Mouse (Mus musculus) heart, embryonic 14.5 days (tissue): ENCODE measurements around the gene Slc27a5. TPM values are rescaled to one million over a fixed set of nuclear protein-coding genes. Genes with fewer than 3 reads are reported as not detected.

Experiments
- ATAC-seq: fragments of 200-750 bp; cut with Nextera tagmentation; 2 replicates; pipeline ENCODE4 v1.8.0; 2017; ENCODE audit warnings: low read depth, moderate TSS enrichment; ENCODE audit not compliant: insufficient number of reproducible peaks, insufficient read depth, low FRiP score
- H3K27ac ChIP-seq, 2 experiments: fragments of 200-500 bp in 1 of 2; fragments of 300-500 bp in 1 of 2; sonication (generic) in 1 of 2; replicated peaks in 1 of 2; 2 replicates each; pipeline ENCODE4 v1.5.1; 2012 to 2014; ENCODE audit warnings: low read depth in 2 of 2, low read length in 2 of 2, control low read depth in 1 of 2, mild to moderate bottlenecking in 1 of 2, mixed read lengths in 1 of 2; ENCODE audit not compliant: control insufficient read depth in 1 of 2, insufficient read depth in 1 of 2
- H3K27me3 ChIP-seq: fragments of 300-500 bp; sonication (generic); 2 replicates; pipeline ENCODE4 v1.6.1; 2014; ENCODE audit warnings: mild to moderate bottlenecking, low read length, control low read depth; ENCODE audit not compliant: control insufficient read depth, insufficient read depth
- H3K36me3 ChIP-seq: fragments of 300-500 bp; sonication (generic); 2 replicates; pipeline ENCODE4 v1.6.1; 2014; ENCODE audit warnings: mild to moderate bottlenecking, control low read depth, low read length, mixed read lengths; ENCODE audit not compliant: control insufficient read depth, insufficient read depth
- H3K4me1 ChIP-seq, 2 experiments: fragments of 200-500 bp in 1 of 2; fragments of 300-500 bp in 1 of 2; sonication (generic) in 1 of 2; 2 replicates each; pipeline ENCODE4 v1.6.1; 2012 to 2014; ENCODE audit warnings: low read length in 2 of 2, control low read depth in 1 of 2, mixed read lengths in 1 of 2; ENCODE audit not compliant: control insufficient read depth in 2 of 2, insufficient read depth in 2 of 2
- H3K4me2 ChIP-seq: fragments of 300-500 bp; sonication (generic); 2 replicates; pipeline ENCODE4 v1.6.1; 2014; ENCODE audit warnings: mild to moderate bottlenecking, low read length
- H3K4me3 ChIP-seq, 2 experiments: fragments of 200-500 bp in 1 of 2; fragments of 300-500 bp in 1 of 2; sonication (generic) in 1 of 2; 2 replicates each; pipeline ENCODE4 v1.5.1; 2012 to 2014; ENCODE audit warnings: low read length in 2 of 2, mild to moderate bottlenecking in 2 of 2, control low read depth in 1 of 2, low read depth in 1 of 2, moderate library complexity in 1 of 2; ENCODE audit not compliant: control insufficient read depth in 1 of 2, insufficient read depth in 1 of 2
- H3K9ac ChIP-seq: fragments of 300-500 bp; sonication (generic); 2 replicates; pipeline ENCODE4 v1.6.1; 2014; ENCODE audit warnings: mild to moderate bottlenecking, low read length
- H3K9me3 ChIP-seq: fragments of 300-500 bp; sonication (generic); 2 replicates; pipeline ENCODE4 v1.6.1; 2016; ENCODE audit warnings: low read length, control low read depth; ENCODE audit not compliant: control insufficient read depth
- WGBS: fragments of 180-500 bp; shearing (Covaris S2); extraction: QIAGEN DNeasy Blood & Tissue Kit; methylation state at CpG from one replicate; pipeline ENCODE4 v1.1.7; 2014; 5-methylcytosine and 5-hydroxymethylcytosine counted together
- polyA plus RNA-seq: library from polyadenylated mRNA; unstranded; fragments of >200 nt; fragmentation: Nextera tagmentation; extraction: Ambion mirVana; gene quantifications from 2 replicates; pipeline ENCODE4 v1.2.1, GENCODE M21; 2014

The Slc27a5 gene
- polyA plus RNA-seq, 1 experiment from 2014 or later = not detected

DNA sequence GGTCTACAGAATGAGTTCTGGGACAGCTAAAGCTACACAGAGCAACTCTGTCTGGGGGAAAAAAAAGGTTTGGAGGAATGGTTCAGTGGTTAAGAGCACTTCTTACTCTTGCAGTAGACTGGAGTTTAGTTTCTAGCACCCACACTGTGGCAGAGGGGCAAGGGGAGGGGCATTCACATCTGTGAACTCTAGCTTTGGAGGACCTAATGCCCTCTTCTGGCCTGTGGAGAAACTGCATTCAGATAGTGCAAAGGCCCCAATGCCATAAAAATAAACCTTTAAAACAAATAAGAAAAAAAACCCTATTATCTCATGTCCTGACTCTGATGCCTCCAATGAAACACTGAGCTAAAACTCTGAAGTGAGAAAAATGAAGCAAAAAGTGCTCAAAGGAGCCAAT lies 54.5 kb downstream of the Slc27a5 start:
- no peaks in the 10 kb centered on the region for H3K27me3 ChIP-seq
- H3K27ac ChIP-seq = no peak overlapping the region
- ATAC-seq = no peak
- no peak overlapping the region for H3K4me3 ChIP-seq
- H3K4me2 ChIP-seq = no peak overlapping the region
- H3K4me1 ChIP-seq = no peaks in the 10 kb centered on the region
- no peaks in the 10 kb centered on the region for H3K9me3 ChIP-seq
- no peaks in the 10 kb centered on the region for H3K36me3 ChIP-seq
- no peak overlapping the region for H3K9ac ChIP-seq

- Histone ChIP-seq H3K27ac (no peak overlapping the region), H3K9me3 (no peaks in the 10 kb centered on the region), H3K4me3 (no peak overlapping the region), H3K27me3 (no peaks in the 10 kb centered on the region), H3K4me2 (no peak overlapping the region), H3K4me1 (no peaks in the 10 kb centered on the region), H3K36me3 (no peaks in the 10 kb centered on the region), H3K9ac (no peak overlapping the region)
- WGBS = 77% methylated on average over 4 of the region's 4 CpGs
- ATAC-seq = no peak
Measured at GRCm38 (mm10) chr7:12940599-12940998, 57.4 kb downstream of the Slc27a5 start.

Other genes starting within 250 kb of the Slc27a5 start
- 5.6 and 6.6 TPM in 2 replicates for gene Zscan18, start 194.6 kb downstream of the Slc27a5 start, polyA plus RNA-seq
- gene Zfp329, start 179.3 kb downstream of the Slc27a5 start, polyA plus RNA-seq = 13.6 and 14.8 TPM in 2 replicates
- gene Zfp110, start 163.4 kb downstream of the Slc27a5 start, polyA plus RNA-seq = 22.6 and 22.7 TPM in 2 replicates
- gene Zfp128, start 117.0 kb downstream of the Slc27a5 start, polyA plus RNA-seq = 3.5 and 3.8 TPM in 2 replicates
- gene Zscan22, start 100.4 kb downstream of the Slc27a5 start, polyA plus RNA-seq = 12.7 TPM in 2 replicates
- gene Rps5, start 75.9 kb downstream of the Slc27a5 start, polyA plus RNA-seq = 660 and 762 TPM in 2 replicates
- 0.30 and 0.45 TPM in 2 replicates for gene Rnf225, start 70.8 kb downstream of the Slc27a5 start, polyA plus RNA-seq
- 6.1 and 6.3 TPM in 2 replicates for gene Zfp324, start 32.4 kb downstream of the Slc27a5 start, polyA plus RNA-seq
- 4.4 and 5.2 TPM in 2 replicates for gene Zfp446, start 20.3 kb downstream of the Slc27a5 start, polyA plus RNA-seq
- gene Trim28, start 922 bp upstream of the Slc27a5 start, polyA plus RNA-seq = 210 and 224 TPM in 2 replicates
- gene Zbtb45, start 11.8 kb upstream of the Slc27a5 start, polyA plus RNA-seq = 12.8 and 17.2 TPM in 2 replicates
- gene Chmp2a, start 36.6 kb upstream of the Slc27a5 start, polyA plus RNA-seq = 153 and 165 TPM in 2 replicates
- gene Ube2m, start 40.1 kb upstream of the Slc27a5 start, polyA plus RNA-seq = 151 and 180 TPM in 2 replicates
- gene Mzf1, start 56.6 kb upstream of the Slc27a5 start, polyA plus RNA-seq = 1.4 and 1.8 TPM in 2 replicates
- not detected in 2 replicates for gene Vmn1r85, start 97.0 kb upstream of the Slc27a5 start, polyA plus RNA-seq
- not detected in 2 replicates for gene Vmn1r86, start 121.7 kb upstream of the Slc27a5 start, polyA plus RNA-seq
- gene Vmn1r87, start 142.0 kb upstream of the Slc27a5 start, polyA plus RNA-seq = not detected in 2 replicates
- not detected in 2 replicates for gene Vmn1r88, start 161.4 kb upstream of the Slc27a5 start, polyA plus RNA-seq
- not detected in 2 replicates for gene Vmn1r89, start 214.8 kb upstream of the Slc27a5 start, polyA plus RNA-seq